Mouse (Mus musculus) lung, postnatal 0 days (tissue): ENCODE measurements around the gene Farp1.

Experiments used
- CTCF ChIP-seq: IDR thresholded peaks from 2 replicates; pipeline ENCODE4 v1.5.1; 2016; ENCODE audit warnings: antibody characterized with exemption, mild to moderate bottlenecking
- EP300 ChIP-seq: IDR thresholded peaks from 2 replicates; pipeline ENCODE4 v1.6.1; 2016; ENCODE audit warnings: antibody characterized with exemption, mild to moderate bottlenecking, control low read depth

DNA sequence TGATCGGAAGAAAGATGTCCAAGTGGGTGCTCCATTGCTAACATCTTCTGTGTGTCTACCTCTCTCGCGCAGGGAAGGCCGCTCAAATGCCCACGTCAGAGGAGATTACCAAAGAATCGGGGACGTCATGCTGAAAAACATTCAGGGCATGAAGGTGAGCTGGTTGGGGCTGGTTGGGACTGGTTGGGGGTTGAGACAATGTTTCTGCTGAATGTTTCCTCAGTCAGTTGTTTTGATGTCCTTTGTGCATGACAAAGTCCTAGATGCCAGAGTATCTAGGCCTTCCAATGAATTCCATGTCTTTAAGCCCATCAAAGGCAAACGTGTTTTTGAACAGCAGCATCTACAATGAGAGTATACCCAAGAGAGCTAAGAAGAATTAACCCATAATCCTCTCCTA lies 232.8 kb downstream of the Farp1 start:
- TF ChIP-seq CTCF (no peak), EP300 (no peak)
